Mouse (Mus musculus): ENCODE measurements around the gene Morc3. TPM values are rescaled to one million over a fixed set of nuclear protein-coding genes. Genes with fewer than 3 reads are reported as not detected.
A peak's percentile ranks its signal among the peaks of the same experiment; 100 is the strongest.

Morc3 gene
- polyA plus RNA-seq, 1 experiment: 19.6 TPM

DNA sequence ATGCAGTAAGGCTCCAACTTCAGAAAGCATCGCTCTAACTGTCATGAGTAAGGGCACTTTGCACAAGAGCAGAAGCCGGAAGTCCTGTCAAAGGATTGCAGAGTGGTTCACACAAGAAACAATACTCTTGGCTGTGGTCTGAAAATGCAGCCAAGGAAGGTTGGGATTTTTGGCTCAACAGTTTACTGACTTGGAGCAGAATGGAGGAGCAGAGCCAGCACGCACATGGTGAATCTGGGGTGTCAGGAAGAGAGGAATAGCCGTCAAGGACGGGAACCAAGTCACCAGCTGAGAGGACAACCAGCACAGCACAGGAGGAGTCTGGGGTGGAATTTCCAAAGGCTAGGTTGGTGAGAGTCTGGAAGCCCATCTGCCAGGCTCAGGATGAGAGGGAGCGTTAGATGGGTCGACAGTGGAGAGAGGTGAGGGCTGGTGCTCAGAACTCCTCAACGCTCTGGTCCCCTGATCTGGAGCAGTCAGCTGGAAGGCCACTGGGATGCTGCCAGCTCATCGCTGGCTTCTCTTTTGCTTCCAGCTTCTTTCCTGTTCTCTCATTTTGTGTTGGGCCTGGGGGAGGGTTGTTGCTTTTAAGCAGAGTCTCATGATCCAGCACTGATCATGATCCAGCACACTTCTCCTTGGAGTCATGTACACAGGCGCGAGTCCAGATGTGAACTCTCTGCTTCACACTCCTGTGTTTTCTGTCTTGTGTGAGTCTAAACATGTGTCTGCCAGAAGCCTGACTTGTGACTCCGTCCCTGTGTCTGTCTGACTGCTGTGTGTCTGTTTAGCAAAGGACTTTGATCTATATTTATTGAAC lies 34.7 kb upstream of the Morc3 start:
- Histone ChIP-seq H3K27ac (ENCODE audit: insufficient read depth, low read length) (0 out of 2 replicates have a peak overlapping the region, but pooled peaks have one; percentile 9), H3K4me1 (ENCODE audit: control insufficient read depth, insufficient read depth, low read length) (peaks cover 11% of the 10 kb centered on the region; the same call in 1 of the 2 replicates), H3K4me3 (ENCODE audit: insufficient read depth, low read length) (no peak overlapping the region)
- TF ChIP-seq CTCF (IDR thresholded peaks at IDR 0.05; ENCODE audit: extremely low read depth, insufficient read depth, low read length): no peak
- TF ChIP-seq POLR2A (IDR thresholded peaks at IDR 0.05; ENCODE audit: extremely low read depth, insufficient read depth, low read length): no peak

DNA sequence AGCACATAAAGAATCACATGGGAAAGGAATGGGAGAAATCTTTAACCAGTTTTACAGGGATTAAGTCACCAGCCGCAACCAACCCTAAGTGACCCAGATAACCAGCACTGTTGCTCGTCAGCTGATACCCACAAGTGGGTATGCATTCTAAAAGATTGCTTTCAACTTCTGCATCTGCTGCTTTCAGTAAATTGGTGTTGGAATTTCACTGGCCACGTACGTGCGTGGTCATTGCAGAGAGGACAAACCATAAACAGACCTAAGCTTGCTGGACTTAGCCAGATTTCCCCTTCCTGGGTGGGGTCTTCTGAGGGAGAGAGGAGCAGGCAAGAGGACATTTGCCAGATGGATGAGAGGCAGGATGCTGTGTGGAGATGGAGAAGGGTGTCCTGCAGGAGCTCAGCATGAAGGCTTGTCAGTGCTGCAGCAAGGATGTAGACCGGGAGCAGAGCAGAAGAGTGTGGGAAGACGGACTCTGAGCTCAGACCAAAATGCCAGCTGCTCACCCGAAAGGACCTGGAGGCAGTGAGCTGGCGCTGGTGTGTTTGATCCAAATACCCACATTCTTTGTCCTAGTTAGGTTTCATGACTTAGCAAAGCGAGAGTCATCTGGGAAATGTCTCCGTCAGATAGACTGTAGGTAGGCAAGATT lies 34.0 kb upstream of the Morc3 start:
- no peak for TF ChIP-seq POLR2A (IDR thresholded peaks at IDR 0.05; ENCODE audit: extremely low read depth, insufficient read depth, low read length)
- no peak for TF ChIP-seq CTCF (IDR thresholded peaks at IDR 0.05; ENCODE audit: extremely low read depth, insufficient read depth, low read length)
- Histone ChIP-seq H3K4me3 (ENCODE audit: insufficient read depth, low read length) (no peak overlapping the region), H3K4me1 (ENCODE audit: control insufficient read depth, insufficient read depth, low read length) (peaks cover 11% of the 10 kb centered on the region; the same call in 1 of the 2 replicates), H3K27ac (ENCODE audit: insufficient read depth, low read length) (no peak overlapping the region)

DNA sequence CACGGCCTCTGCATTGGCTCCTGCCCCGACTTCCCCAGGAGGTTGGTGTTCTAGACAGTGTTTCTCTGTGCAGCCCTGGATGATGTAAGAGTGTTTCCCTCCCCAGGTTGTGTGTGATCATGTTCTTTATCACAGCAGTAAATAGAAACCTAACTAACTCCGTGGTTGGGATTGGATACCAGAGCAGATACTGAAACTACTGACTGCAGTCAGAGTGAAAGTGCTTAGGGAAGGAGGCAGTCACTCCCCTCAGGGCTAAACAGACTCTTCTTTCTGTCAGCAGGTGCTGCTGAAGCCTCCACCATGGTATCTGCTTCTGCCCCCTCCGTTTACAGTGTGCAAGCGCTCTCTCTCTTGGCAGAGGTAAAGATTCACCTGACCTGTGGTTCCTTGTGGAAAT lies 33.3 kb upstream of the Morc3 start:
- Histone ChIP-seq H3K4me3 (ENCODE audit: insufficient read depth, low read length) (no peak overlapping the region), H3K27ac (ENCODE audit: insufficient read depth, low read length) (no peak overlapping the region), H3K4me1 (ENCODE audit: control insufficient read depth, insufficient read depth, low read length) (peaks cover 11% of the 10 kb centered on the region; the same call in 1 of the 2 replicates)
- TF ChIP-seq POLR2A (IDR thresholded peaks at IDR 0.05; ENCODE audit: extremely low read depth, insufficient read depth, low read length) (no peak), CTCF (IDR thresholded peaks at IDR 0.05; ENCODE audit: extremely low read depth, insufficient read depth, low read length) (no peak)

DNA sequence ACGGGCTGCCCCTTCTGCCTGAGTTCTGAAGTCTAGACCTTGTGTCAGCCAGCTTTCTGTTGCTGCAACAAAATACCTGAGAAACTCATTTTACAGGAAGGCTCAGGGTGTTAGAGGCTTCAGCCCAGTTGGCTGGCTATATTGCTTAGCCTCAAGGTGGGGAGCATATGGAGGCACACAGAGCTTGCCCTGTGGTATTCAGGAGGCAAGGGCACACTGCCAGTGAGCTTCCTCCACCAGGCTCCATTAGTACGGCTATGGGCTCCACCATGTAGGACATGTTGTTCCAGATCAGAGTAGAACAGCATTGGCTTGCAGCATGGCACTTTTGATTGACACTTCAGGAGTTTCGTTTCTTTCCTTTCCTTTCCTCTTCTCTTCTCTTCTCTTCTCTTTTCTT lies 32.9 kb upstream of the Morc3 start:
- Histone ChIP-seq H3K4me3 (ENCODE audit: insufficient read depth, low read length) (no peak overlapping the region), H3K27ac (ENCODE audit: insufficient read depth, low read length) (no peak overlapping the region), H3K4me1 (ENCODE audit: control insufficient read depth, insufficient read depth, low read length) (peaks cover 11% of the 10 kb centered on the region; the same call in 1 of the 2 replicates)
- TF ChIP-seq CTCF (IDR thresholded peaks at IDR 0.05; ENCODE audit: extremely low read depth, insufficient read depth, low read length): no peak
- no peak for TF ChIP-seq POLR2A (IDR thresholded peaks at IDR 0.05; ENCODE audit: extremely low read depth, insufficient read depth, low read length)

DNA sequence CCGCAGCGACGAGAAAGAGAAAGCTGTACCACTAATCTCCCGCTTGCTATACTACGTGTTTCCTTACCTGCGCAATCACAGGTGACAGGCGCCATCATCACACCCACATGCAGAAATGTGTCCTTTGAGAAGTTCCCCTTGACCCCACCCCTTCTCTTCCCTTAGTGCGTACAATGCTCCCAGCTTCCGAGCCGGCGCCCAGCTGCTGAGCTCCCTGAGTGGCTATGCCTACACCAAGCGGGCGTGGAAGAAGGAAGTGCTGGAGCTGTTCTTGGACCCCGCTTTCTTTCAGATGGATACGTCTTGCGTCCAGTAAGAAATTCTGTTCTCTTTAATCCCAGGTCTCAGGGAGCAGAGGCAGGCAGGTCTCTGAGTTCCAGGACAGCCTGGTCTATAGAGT lies 32.0 kb upstream of the Morc3 start:
- Histone ChIP-seq H3K4me3 (ENCODE audit: insufficient read depth, low read length) (no peak overlapping the region), H3K27ac (ENCODE audit: insufficient read depth, low read length) (no peak overlapping the region), H3K4me1 (ENCODE audit: control insufficient read depth, insufficient read depth, low read length) (peaks cover 11% of the 10 kb centered on the region; the same call in 1 of the 2 replicates)
- TF ChIP-seq POLR2A (IDR thresholded peaks at IDR 0.05; ENCODE audit: extremely low read depth, insufficient read depth, low read length) (no peak), CTCF (IDR thresholded peaks at IDR 0.05; ENCODE audit: extremely low read depth, insufficient read depth, low read length) (no peak)

DNA sequence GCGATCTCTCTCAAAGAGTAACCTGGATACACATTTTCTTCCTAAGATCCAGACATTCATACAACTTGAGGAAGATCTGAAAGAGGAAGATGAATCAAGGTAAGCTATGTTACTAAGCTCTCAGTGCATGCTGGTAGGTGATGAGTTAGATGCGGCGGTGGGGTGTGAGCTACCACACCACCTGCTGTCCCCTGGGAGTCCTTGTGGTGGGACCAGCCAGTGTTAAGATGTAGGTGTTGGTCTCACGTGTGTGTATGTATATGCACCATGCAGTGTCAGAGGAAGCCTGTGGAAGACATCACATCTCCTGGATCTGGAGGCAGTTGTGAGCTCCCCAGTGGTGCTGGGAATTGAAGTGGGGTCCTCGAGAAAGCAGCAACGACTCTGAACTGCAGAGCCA lies 24.8 kb upstream of the Morc3 start:
- no peak overlapping the region for H3K4me3 ChIP-seq (ENCODE audit: insufficient read depth, low read length)
- TF ChIP-seq CTCF (IDR thresholded peaks at IDR 0.05; ENCODE audit: extremely low read depth, insufficient read depth, low read length) (no peak), POLR2A (IDR thresholded peaks at IDR 0.05; ENCODE audit: extremely low read depth, insufficient read depth, low read length) (no peak)
- no peak overlapping the region for H3K27ac ChIP-seq (ENCODE audit: insufficient read depth, low read length)
- peaks cover 2% of the 10 kb centered on the region for H3K4me1 ChIP-seq (ENCODE audit: control insufficient read depth, insufficient read depth, low read length)

DNA sequence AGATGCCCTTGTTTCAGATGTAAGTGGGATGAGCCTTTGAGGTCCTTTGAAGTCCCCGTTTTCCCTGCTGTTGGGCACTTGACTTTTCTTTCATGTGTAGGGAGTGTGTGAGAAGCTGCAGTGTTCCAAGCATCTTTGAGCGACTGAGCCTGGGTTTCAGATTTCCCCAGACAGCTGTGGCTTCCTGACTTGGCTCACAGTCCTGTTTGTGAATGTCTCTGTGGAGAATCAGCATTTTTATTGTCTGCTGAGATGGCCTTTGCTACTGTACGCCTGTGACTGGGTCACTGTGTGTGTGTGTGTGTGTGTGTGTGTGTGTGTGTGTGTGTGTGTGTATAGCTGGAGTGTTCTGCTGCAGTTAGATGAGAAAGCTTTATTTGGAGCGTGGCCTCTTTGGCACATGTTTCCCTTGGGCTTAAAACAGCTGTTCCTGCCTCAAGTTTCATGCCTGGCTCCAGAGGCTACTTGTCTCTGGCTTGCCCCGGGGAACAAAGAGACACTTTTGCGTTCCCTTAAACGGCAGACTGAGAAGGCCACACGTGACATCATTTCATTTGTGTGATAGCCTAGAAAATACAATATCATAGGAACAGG lies 23.9 kb upstream of the Morc3 start:
- no peak overlapping the region for H3K4me3 ChIP-seq (ENCODE audit: insufficient read depth, low read length)
- peaks cover 2% of the 10 kb centered on the region for H3K4me1 ChIP-seq (ENCODE audit: control insufficient read depth, insufficient read depth, low read length)
- TF ChIP-seq CTCF (IDR thresholded peaks at IDR 0.05; ENCODE audit: extremely low read depth, insufficient read depth, low read length) (no peak), POLR2A (IDR thresholded peaks at IDR 0.05; ENCODE audit: extremely low read depth, insufficient read depth, low read length) (no peak)
- no peak overlapping the region for H3K27ac ChIP-seq (ENCODE audit: insufficient read depth, low read length)

DNA sequence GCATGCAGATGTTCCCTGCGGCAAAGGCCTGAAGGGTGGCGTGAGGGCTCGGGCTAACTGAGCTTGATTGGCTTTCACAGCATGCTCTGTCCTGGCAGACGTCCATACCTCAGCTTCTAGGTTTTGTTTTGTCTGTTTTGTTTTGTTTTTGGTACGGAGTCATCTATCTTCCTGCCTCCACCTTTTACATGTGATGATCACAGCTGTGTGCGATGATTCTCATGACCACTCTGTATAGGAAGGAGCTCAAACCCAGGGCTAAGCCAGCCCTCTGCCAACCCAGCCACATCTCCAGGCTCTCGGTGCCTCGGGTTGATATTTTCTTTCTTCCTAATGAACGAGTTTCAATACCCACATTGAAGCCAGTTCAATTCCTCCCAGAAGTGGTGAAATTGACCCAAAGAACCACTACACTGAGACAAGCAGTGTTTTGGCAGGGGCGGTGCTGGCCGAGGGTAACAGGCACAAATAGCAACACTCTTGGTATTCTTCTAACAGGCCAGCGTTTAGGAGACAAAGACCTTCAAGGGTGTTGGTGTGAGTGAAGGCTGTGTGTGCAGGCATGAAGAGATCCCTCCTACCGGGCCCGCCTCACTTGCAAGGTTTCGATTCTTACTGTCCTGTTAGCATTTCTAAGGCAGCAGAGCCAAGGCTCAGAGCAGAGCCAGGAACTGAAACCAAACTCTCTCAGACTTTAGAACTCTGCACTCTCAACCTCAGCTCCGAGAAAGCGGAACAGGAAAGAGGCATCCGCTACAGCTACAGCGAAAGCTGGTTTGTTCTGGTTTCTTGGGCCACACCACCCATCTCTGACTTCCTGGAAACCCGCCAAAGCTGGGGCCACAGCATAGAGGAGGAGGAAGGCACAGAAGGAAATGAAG lies 15.8 kb upstream of the Morc3 start:
- no peak for TF ChIP-seq POLR2A (IDR thresholded peaks at IDR 0.05; ENCODE audit: extremely low read depth, insufficient read depth, low read length)
- H3K4me1 ChIP-seq (ENCODE audit: control insufficient read depth, insufficient read depth, low read length): no peaks in the 10 kb centered on the region
- H3K27ac ChIP-seq (ENCODE audit: insufficient read depth, low read length): peak overlapping the region; percentile 6; the same call in 1 of the 2 replicates
- no peak overlapping the region for H3K4me3 ChIP-seq (ENCODE audit: insufficient read depth, low read length)

DNA sequence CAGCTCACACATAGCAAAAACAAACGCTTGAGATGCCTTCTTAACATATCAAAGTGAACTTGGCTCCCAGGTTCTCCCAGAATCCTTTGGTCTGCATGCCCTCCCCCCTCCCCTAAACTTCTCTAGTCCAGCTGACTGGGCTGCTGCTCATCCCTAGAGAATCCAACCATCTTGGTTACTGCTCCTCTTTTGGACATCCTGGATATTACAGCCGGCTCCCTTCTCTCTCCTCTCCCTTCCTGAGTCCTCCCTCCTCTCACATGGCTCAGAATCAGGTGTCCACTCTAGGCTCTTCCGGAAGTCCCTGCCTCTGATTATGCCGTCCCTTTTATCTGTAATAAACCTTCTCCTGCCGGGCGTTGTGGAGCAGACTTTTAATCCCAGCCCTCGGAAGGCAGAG lies 15.1 kb upstream of the Morc3 start:
- Histone ChIP-seq H3K4me3 (ENCODE audit: insufficient read depth, low read length) (no peak overlapping the region), H3K27ac (ENCODE audit: insufficient read depth, low read length) (0 out of 2 replicates have a peak overlapping the region, but pooled peaks have one; percentile 6), H3K4me1 (ENCODE audit: control insufficient read depth, insufficient read depth, low read length) (no peaks in the 10 kb centered on the region)
- TF ChIP-seq CTCF (IDR thresholded peaks at IDR 0.05; ENCODE audit: extremely low read depth, insufficient read depth, low read length): no peak
- no peak for TF ChIP-seq POLR2A (IDR thresholded peaks at IDR 0.05; ENCODE audit: extremely low read depth, insufficient read depth, low read length)

Measured in cortical plate, adult 2 months (tissue).